Mouse (Mus musculus) T-helper 17 cell (primary cell): ENCODE data around the gene Megf11.

Experiments used
- in situ Hi-C, 2 experiments: fragments of 300-600 bp; cut with MboI, MseI; formaldehyde crosslinking; loops; 1 replicate in 1 of 2; 2 replicates in 1 of 2; pipeline ENCODE4 v1.15.1; 2025; ENCODE audit warnings: high pct_unique_total_duplicates in 2 of 2

Megf11 gene

DNA sequence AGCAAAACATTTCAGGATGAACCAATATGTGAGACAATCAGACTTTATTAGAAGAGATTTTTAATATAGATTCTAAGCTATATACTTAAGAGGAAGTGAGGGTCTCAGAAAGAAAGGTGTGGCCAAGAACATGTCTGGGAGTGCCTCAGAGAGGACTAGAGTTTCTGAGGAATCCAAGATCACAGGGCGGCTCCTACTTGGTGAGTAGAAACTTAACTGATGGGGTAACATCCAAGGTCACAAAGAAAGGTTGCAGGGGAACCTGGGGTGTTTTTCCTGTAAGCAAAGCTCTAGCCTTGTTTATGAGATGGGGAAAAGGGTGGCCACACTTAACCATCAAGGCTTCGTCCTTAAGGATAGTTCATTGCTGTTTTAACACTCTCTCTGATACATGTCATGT is 353.6 kb downstream of the Megf11 start:
- in situ Hi-C loops = no loop called here

DNA sequence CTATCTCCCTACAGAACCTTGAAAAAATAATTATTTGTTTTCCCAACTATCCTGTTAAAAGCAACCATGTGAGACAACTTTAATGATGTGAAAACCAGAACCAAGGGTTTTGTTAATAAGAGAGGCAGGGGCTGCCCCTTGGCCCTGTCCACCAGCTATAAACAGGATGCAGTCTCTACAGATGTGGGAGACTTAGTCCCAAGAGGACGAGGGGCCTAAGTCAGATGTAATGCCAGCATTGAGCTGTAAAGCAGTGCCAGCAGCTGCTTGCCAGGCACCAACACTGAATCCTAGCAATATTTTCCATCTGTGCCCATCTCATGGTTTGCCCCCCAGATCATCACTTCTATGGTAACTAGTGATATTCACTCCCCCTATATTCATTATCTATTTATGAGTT is 357.0 kb downstream of the Megf11 start:
- in situ Hi-C loops = no loop called here

DNA sequence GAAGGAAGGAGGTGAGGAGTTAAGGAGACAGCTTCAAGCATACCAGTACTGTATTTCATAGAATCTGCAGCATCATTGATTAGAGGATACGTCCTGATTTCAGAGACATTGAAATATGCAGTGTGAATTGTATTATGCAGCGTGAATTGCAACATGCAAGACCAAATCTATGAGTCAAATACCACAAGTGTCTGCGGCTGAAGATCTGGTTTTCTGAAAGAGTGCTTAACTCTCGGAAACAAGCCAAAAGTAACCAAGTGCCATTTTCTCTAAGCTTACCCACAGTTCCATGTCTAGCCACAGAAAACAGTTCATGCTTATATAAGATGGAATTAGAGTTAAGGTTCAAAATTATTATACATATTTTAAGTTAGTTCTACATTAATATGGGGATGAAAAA is 362.3 kb downstream of the Megf11 start:
- in situ Hi-C loops = no loop called here

DNA sequence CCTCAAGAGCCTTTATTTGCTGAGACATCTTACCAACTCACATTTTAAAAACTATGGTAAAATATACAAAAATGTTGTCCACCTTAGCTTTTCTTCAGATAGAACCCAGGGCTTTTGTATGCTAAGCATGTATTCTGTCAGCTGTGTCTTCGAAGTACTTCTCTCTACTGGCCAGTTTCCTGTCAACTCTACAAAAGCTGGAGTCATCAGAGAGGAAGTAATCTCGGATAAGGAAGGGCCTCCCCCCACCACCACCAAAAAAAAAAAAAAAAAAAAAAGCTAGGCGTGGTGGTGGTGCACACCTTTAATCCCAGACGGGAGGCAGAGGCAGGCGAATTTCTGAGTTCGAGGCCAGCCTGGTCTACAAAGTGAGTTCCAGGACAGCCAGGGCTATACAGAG is 363.9 kb downstream of the Megf11 start:
- in situ Hi-C loops = no loop called here

DNA sequence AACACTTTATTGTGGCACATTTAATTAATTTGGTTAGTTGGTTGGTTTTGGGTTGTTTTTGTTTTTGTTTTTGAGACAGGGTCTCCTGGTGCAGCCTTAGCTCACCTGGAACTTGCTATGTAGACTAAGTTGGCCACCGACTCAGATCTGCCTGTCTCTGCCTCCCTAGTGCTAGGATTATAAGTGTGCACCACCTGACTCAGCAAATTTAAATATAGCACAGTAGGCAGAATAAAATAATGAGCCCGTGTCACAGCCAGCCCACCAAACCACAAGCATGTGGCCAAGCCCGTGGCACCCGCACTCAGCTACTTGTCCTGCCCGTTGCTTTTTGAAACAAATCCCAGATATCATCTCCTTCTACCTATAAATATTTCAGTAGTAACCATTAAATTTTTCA is 367.1 kb downstream of the Megf11 start:
- in situ Hi-C loops = no loop called here

DNA sequence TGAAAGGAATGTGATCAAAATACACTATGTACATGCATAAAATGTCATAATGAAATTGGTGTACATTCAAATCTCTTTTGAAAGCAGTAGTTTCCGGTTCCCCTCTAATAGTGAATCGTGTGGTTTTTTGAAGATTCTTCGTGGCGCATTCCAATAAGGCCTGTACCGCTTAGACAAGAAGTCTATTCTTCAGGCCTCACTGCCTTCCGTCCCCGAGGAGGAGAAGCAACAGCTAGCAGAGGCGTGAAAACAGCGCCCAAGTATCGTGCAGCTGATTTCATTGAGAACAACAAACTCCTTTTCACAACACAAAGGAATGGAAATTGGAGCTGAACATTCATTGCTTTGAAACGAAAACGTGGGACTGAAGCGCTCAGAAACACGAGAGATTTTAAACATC is 372.6 kb downstream of the Megf11 start:
- in situ Hi-C loops = no loop called here
